Mouse (Mus musculus) v-Abl transformed pro-B cells (cell line): Measurements from ENCODE around the gene Acaca.

Source experiments
- in situ Hi-C, 2 experiments: fragments of 400-800 bp; cut with MboI; formaldehyde crosslinking; loops; one replicate each; pipeline ENCODE4 v1.15.1; 2025; ENCODE audit not compliant: unreplicated experiment in 2 of 2

Gene Acaca

DNA sequence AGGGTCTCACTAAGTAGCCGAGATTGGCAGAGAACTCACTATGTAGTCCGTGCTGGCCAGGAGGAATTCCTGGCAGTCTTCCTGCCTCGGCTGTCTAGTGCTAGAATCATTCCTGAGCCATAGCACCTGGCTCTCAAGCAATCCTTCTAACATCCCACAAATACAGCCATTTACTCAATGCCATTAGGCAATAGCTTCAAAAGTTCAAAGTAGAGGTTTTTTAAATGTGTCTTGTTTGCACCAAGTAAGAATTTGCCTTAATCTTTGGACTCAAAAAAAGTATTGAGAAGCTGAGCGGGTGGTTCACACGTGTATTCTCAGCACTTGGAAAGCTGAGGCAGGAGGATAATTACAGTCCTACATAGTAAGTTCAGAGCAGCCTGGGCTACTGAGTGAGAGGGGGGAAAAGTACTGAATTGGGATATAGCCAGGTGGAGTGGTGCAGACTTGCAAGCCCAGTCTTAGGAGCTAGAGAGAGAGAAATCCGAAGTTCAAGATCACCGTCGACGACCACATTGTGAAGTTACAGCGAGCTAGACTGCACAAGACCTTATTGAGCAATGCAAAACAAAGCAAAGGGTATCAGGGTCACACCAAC is 15.8 kb downstream of the Acaca start:
- in situ Hi-C loops: loop anchor here in 1 of 2 experiments (10.0 kb wide), 1 partner anchor 670 kb away; the partner anchor contains the start of gene Mrm1

DNA sequence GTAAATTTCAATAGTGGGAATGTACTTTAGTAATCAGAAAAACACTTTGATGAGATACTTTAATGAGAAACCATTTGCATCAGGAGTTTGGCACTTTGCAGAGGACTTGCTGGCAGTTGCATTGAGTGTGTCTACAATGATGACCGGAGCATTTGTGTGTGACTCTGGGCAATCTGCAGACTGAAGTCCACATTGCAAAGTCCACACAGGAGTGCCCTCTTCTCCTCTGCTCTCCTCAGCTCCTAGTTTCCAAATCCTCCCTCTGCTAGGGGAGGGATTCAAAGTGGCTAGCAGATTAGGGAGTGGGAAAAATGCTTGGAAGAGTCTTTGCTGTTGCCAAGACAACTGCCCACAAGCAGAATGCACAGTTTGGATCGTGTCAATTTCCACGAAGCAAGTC is 16.6 kb downstream of the Acaca start:
- in situ Hi-C loops: loop anchor here in 1 of 2 experiments (10.0 kb wide), 1 partner anchor 669 kb away; the partner anchor contains the start of gene Mrm1

DNA sequence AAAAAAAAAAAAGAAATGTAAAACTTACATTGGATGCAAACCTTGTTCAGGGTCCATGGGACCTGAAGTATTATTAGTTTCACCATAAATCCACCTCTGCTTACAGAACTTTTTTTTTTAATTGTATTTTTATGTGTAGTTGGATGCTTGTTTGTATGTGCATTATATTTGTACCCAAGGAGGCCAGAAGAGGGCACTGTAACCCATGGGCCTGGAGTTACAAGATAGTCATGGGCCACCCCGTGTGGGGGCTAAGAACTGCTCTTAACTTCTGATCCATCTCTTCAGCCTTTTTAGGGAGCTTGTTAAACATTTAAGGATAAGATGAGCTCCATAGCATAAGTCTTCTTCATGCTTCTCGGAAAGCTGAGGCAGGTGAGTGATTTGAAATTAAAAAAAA is 21.4 kb downstream of the Acaca start:
- in situ Hi-C loops: no loop called here

DNA sequence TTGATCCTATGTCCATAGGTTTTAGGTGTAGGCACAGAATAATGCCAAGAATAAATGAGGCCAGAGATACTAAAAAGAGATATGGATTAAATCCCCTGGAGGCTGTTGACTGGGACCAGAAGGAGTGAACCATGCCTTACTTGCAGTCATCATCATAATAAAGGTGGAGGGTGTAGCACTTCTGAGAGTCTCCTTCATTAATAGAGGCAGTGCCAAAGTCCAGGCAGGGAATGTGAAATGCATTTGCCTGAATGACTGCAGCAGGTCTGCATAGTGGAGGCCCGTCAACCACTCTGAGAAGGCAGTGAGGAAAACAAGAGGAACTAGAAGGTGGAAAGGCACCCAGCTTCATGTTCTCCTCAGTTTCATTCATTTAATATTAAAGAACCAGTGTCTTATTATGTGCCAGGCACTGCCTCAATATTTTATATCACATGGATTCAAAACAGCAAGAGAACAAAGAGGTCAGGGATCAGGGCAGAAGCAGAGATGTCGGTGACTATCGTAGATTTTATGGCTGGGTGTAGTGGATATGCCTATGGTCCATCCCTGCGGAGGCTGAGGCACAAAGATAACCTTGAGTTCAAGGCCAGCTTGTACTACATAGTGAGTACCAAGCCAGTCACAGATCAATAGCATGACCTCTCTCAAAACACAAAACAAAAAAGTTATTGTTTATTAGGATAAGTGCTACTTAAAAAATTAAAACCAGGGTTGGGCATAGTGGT is 27.2 kb downstream of the Acaca start:
- in situ Hi-C loops: no loop called here

DNA sequence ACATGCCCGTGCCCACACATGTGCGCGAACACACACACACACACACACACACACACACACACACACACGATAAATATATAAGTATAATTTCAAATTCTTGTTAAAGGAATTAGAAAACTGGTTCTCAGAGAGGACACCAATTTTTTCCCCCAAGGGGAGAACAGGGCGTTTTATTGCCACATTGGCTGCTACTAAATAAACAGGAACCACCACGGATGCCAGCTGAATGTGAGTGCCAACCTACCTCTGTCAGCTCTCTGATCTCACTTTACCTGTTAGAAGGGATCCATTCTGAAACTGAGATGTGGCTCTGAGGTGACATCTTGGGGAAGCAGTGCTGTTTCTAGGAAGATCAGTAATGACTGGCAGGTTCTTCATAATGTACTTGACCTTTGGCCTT is 34.7 kb downstream of the Acaca start:
- in situ Hi-C loops: no loop called here

DNA sequence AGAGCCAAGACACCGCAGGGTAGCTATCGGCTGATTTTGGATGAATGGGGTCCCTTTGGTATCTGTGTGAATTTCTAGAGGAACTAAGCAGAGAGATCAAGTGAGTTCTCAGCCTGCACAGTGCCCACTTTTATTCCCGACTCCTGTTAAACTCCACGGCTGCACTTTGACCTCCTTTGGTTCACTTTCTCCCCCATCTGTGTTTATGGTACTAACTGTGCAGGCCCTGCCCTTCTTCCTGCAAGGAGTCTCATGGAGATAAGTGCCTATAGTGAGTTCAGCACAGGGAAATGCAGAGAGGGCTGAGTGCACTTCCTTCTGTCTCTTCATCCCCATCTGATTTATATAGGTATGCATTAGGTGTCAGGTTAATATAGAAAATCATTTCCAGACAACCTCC is 35.1 kb downstream of the Acaca start:
- in situ Hi-C loops: no loop called here

DNA sequence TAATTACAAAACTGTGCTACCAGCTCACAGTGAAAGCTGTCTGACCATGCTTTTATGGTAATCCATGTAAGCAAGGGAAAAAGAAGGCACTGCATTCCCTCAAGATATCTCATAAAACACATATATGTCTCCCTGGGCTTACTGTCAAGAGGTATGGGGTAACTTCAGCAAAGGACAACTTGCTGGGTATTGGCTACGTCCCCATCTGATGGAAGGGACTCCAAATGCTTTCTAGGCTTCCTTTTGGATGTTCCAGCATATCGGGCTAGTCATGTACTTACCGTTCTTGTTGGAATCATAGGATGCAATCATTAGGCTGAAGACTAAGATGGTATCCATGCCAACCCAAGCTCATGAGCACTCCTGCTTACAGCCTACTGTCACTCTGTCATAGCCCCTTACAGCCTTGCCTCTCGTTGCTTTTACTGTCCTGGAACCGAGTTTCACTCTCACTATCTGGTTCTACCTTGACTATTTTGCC is 37.6 kb downstream of the Acaca start, which contains the start of gene Gm11437:
TSS of gene Gm11437 (minus strand) at position 431 of the 481 bp plus-strand sequence.
- in situ Hi-C loops: no loop called here

DNA sequence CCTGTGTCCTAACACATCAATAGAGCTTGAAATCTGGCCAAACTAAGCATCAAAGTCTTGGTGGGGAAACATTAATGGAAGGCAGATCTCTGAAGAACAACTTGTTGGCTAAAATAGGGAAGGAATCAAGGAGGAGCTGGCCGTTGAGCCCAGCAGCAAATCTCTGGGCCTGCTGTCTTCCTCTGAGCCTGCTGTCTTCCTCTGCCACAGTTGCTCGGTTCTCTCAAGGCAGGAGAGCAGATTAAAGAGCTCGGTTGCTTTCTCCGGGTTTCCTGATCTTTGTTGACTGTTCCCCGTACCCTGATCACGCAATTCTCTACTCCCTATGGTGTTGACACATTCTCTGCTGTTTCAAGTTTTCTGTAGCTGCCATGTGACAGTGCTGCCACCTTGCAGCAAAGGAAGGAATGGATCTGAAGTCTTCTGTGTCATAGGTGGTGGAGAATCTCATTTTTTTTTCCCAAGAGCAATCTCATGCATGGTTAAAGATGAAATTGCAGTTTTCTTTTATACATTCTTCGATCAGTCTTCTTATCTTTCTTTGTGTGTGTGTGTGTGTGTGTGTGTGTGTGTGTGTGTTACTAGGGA is 39.3 kb downstream of the Acaca start:
- in situ Hi-C loops: no loop called here

DNA sequence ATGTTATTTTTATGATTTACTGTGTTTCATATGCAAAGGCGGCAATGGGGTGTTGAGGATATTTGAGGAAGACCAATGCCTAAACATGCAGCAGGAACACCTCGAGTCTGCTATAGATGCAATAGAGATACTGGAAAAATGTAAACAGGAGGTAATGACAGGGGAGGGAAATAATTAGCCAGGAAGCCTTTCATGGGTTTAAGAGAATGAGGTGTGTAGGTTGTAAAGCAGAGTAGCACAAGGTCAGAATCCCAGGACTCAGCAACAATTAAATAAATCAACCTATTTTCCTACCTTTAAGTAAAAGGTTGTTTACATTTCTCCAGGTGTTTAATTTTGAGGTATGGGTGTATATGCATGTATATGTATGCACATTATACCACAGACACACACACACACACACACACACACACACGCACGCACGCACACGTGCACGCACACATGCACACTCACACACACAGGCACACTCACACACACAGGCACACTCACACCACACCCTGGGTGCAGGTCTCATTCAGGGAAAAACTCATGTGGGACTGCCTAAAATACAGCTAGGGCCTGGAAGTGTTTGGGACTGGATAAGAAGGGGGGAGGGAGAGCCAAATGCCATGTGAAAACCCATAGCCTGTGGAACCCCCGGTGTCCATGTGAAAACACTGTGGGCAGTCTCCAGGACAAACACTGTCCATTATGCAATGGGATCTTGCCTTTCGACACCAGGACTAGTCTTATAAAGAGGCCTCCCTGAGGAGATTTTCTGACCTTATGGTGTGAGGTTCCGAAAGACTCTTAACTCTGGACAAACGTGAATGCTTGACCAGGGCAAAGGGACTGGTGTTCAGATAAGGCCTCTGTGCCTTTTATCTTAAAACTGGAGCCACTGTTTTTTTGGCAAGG is 43.3 kb downstream of the Acaca start:
- in situ Hi-C loops: no loop called here

DNA sequence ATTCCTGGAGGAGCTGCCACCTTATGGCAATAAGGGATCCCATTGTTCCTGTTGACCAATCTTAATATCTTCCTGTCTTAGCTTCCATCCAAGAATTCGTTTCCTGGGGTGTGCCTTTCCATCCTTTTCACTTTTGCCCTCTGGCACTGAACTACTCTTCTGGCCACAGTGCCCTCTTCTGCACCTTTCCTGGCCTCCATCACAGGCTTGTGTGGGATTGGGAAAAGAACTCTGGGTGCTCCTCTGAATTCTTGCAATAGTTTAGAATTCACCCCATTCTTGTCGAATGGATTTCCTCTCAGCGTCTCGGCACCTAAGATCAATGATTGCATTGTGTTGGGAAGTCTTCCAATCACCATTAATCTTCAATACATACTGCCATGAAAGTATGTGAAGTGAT is 49.1 kb downstream of the Acaca start:
- in situ Hi-C loops: no loop called here

DNA sequence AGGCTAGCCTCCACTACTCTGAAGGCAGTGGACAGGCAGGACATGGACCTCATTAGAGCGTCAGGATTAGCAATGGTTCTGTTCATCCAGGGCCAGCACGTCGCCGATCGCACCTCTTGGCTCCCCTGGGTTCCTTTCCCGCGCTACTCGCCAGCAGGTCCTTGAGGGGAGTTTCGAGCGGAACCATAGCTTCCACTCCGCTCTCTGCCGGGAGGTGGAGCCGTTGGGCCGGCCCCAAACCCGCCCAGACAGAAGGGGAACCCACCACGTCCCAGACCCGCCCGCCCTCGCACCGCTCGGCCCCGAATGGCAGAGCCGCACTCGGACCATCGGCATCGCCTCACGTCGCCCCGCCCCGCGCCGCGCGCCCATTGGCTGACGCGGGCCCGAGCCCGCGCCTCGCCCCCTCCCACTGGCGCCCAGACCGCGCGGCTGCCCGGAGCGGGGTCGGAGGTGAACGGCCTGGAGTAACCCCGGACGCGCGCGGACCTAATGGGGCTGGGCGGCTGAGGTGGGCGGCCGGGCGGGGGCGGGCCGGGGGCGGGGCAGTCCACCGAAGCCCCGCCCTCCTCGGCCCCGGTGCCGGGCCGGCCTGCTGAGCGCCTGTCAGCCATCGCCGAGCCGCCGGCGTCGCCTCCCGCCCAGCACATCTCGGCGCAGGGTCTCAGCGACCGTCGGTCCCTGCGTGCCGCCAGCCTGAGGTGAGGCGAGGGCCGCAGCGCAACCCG is 49.9 kb downstream of the Acaca start:
- in situ Hi-C loops: no loop called here

DNA sequence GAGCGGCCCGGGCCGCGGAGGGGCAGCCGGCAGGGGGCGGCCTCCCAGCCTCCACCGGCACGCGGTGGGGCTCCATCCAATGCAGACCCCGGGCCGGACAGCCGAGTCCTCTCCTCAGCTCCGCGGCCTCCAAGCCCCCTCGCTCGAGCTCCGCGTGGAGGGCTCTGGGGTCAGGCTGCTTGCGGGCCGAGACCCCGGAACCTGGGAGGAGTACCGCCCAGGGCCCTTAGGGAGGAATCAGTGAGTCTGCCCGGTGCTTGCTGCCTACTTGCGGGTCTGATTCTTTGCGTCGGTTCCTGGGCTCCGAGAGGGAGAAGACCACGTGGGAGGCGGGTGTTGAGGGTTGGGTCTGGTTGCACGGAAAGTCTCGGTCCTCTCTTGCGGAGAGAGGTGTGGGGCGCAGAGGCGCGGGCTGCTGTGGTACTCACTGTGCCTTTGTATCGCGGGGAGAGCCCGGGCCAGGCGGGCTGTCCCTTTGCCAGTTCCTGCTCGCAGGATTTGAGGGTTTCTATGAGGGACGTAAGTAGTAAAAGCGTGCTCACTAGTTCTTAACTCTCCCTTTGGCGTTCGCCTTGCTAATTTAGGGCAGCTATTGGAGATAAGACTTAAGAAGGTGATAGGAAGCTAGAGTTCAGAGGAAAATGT is 50.6 kb downstream of the Acaca start:
- in situ Hi-C loops: loop anchor here (10.0 kb wide), 1 partner anchor 55 kb away; no protein-coding TSS in a partner anchor

DNA sequence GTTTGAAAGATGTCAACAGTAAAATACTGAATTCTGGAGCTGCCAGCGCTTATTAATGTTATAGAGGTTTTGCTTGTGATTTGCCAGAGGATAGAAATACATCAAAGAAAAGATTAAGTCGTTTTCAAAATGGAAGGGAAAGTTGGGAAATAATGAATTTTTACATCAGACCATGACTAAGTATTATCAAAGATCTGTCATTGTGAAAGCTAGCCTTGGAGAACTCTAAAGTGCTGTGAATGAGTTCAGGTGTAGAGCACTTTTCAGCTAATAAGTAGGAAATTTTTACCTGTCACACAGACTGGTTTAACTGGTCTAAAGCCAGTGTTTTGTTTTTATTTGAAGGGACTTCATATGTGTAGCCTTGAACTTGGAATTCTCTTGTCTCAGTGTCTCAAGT is 51.8 kb downstream of the Acaca start:
- in situ Hi-C loops: loop anchor here (10.0 kb wide), 1 partner anchor 54 kb away; no protein-coding TSS in a partner anchor

DNA sequence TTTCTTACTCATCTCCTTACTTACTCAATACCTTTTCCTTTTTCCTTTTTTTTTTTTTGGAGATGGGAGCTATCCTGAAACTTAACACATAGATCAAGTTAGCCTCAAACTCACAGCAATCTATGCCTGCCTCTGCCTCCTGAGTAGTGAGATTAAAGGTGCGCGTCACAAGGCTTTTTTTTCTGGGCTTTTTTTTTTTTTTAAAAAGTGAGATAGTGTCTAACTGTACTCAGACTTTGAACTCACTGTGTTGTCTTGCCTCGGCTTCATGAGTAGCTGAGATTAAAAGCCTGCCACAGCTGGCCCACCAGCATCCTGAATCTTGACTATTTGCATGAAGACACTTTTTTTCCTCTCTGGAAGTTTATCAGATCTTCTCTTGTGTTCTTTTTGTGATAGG is 59.1 kb downstream of the Acaca start:
- in situ Hi-C loops: loop anchor here (10.0 kb wide), 1 partner anchor 46 kb away; no protein-coding TSS in a partner anchor

DNA sequence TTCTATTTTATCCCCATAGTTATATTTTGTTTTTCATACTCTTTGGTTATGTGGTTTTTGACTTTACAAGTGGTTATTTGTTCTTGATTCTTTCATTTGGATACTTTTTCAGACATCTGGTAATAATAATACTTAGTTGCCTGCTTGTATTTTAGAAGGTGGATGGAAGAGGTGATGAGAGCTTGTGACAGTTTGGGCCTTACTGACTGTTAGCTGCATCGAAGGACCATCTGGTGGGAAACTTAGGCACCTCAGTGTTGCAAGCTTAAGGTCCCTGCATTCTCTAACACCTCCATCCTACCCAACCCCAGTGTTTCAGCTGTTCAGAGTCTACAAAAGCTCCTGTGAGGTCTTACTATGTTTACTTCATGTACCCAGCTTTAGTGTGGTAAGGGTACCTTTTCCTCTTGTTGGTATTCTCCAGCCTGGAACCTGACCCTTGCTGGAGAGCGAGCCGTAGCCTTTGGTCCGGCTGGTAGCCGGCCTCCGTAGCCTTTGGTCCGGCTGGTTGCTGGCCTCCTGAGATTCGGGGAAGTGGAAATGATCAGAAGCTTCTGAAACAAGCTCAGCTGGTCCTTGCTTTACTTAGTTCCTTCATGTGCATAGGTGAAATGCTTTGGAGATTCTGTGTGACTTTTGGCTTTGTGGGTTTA is 61.2 kb downstream of the Acaca start:
- in situ Hi-C loops: no loop called here

DNA sequence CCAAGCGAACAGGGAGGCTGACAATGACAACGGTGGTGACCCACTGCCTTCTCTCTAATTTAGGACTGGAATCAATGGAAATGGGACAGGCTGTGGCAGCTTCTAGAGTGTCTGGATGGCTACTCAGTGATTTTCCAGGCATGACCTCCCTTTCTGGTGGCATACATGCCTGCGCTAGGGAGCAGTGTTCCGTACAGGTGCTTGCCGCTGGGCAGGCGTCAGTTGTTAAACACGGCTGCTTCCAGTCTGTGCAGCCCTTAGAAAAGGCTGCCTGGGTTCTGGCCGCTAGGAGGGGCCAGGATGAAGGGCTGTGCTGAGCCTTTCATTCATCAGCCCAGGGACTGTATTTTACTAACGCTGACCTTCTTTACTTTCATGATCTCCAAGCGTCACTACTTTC is 63.8 kb downstream of the Acaca start:
- in situ Hi-C loops: no loop called here

DNA sequence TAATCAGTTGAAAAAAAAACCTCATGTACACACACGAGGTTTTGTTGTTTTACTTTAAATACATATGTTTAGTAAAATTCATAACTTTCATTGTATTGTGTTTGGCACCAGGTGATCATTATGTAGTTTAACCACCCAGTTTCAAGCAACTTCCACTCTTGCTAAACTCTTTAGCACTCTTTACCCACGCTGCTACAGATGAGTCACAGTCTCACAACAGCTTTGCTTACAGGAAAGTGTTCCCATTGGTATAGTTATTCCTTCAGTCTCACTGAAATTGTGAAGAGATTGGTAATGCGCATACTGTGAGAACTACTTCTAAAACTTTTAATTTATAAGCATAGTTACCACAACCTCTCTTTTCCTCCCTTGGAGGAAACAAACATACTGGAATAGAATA is 65.3 kb downstream of the Acaca start:
- in situ Hi-C loops: no loop called here

DNA sequence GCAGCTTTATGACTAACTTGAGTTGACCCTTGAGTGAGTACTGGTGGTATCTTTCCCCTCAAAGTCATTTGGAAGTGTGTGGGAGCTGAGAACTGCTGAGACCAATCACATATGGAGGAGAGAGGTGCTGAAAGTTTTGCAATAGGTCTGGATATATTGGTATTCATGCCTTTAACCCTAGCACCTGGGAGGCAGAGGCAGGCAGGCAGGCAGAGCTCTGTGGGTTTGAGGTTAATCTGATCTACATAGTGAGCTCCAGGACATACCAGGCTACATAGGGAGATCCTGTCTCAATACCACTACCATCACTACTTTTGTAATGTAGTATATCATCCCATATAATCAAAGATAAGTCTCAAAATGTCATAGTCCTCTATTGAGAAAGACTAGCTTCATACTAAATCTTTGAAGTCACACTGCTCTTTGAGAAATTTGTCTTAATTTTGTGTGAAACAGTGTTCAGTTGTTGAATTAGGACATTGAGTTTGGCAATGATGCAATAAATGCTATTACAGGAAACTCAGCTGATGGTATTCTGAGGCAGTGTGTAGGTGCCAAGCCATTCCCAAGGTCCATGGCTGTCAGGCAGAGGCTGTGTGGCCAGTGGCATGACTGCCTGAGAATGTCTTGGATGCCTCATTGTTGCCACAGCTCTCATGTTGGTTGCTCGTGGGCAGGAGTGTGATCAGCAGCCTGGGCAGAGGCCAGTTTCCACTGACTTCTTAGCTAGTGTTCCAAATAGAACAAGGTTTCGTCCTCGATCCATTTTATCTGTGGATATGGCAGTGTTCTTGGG is 68.3 kb downstream of the Acaca start:
- in situ Hi-C loops: no loop called here
